Mouse (Mus musculus): ENCODE data around the gene Lrrfip2.

- no peak for TF ChIP-seq CTCF (IDR thresholded peaks at IDR 0.05; ENCODE audit: extremely low read depth, insufficient read depth, insufficient read length, insufficient replicate concordance)
- no peak for TF ChIP-seq POLR2A (IDR thresholded peaks at IDR 0.05; ENCODE audit: low read depth, low read length)
Observed at GRCm38 (mm10) chr9:111197116-111197515, 79.7 kb downstream of the Lrrfip2 start.

Measured in spleen, adult 2 months (tissue).